Mouse (Mus musculus) testis, postnatal 10 days (tissue): ENCODE results near the gene Tsacc.

Experiments
- DNase-seq: peaks from one replicate; pipeline ENCODE4 v3.0.0; 2021; ENCODE audit warnings: low spot score

The Tsacc gene

GRCm38 (mm10) chr3:88238866-88239391 is 57.9 kb downstream of the Tsacc start:
- DNase-seq, result no peak

DNA sequence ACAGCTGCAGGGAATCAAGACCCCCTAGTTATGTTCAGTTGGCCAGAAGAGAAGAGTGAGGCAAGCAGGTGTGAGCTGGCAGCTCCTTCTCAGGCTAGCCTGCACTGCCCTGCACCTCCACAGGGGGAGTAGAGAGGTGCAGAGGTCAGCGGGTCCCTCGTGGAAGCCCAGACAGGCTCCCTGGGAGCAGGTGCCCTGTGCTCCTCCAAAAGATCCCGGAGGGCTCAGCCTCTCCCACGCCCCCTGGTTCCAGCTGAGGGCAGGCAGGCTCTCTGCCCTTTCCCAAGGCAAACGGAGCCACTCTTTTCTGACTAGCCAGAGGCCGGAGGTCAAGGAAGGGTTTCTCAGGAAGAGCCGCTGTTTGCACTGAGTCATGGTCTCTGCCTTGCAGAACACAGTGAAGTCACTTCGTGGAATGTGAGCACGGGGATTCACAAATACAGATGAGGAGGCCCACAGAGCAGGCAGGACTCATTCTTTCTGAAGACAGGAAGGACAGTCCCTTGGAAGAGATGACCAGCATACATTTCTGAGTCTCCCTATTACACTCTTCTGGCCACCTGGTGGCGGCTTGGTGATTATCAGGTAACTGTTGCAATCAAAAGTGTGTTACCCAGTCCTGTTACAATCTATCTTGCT is 59.1 kb downstream of the Tsacc start:
- DNase-seq, result peak; percentile 65

GRCm38 (mm10) chr3:88237161-88237555 is 59.6 kb downstream of the Tsacc start:
- DNase-seq, result no peak

GRCm38 (mm10) chr3:88235616-88236015 is 61.2 kb downstream of the Tsacc start:
- no peak for DNase-seq

DNA sequence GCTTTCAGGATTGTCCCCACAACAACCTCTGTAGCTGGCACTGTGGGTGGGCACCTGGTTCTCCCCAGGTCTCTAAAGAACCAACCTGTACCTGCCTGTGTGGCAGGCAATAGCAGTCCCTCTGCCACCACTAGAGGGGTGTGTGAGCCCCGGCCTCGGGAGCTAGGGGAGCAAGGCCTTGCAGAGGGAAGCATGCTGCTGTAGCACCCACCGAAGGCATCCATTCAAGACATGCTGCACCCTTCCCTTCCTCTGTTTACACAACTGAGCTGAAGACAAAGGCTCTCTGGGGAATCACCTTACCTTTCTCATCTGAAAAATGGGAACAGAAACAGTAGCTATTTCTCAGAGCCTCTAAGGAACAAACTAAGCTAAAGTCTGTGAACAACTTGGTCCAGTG is 61.6 kb downstream of the Tsacc start:
- DNase-seq, result no peak

- DNase-seq, result no peak
Observed at GRCm38 (mm10) chr3:88234041-88234440, 62.8 kb downstream of the Tsacc start.

GRCm38 (mm10) chr3:88232851-88233649 is 63.7 kb downstream of the Tsacc start:
- DNase-seq, result no peak
